Mouse (Mus musculus): ENCODE results near the gene Fam173a. TPM values are rescaled to one million over a fixed set of nuclear protein-coding genes. Genes with fewer than 3 reads are reported as not detected.
A peak's percentile ranks its signal among the peaks of the same experiment; 100 is the strongest.

Gene Fam173a
- polyA plus RNA-seq, 1 experiment: 26.0 TPM

DNA sequence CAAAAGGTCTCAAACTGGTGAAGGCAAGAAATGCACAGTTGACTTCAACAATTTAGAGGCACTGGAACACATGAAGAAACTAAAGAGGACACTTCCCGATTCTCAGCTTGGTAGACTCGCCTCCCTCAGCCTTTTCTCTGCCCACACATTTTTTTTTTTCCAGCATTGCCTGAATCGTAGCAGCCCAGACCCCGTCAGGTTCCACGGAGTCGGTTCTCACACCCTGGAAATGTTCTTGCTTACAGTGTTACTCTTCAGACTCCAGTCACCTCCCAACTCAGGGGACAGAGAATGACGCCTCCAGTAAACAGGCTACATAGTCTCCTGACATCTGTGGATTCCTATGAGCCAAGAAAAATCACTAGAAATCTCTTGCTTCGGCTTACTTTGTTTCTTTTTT lies 32.6 kb downstream of the Fam173a start:
- Histone ChIP-seq H3K4me1 (ENCODE audit: control insufficient read depth, insufficient read depth, low read length) (peaks cover 18% of the 10 kb centered on the region), H3K9me3 (replicated peaks; ENCODE audit: control insufficient read depth, insufficient read depth, low read length, poor library complexity, severe bottlenecking) (no peaks in the 10 kb centered on the region), H3K36me3 (ENCODE audit: control insufficient read depth, insufficient read depth, low read length, poor library complexity, severe bottlenecking) (no peaks in the 10 kb centered on the region), H3K4me3 (ENCODE audit: low read depth, low read length) (no peak overlapping the region), H3K9ac (ENCODE audit: low read depth, poor library complexity, severe bottlenecking) (no peak overlapping the region), H3K27ac (ENCODE audit: insufficient read depth, low read length) (no peak overlapping the region), H3K27me3 (ENCODE audit: control insufficient read depth, insufficient read depth, low read length, poor library complexity, severe bottlenecking) (no peaks in the 10 kb centered on the region)
- TF ChIP-seq CTCF (IDR thresholded peaks at IDR 0.05; ENCODE audit: low read depth, low read length) (no peak), POLR2A (IDR thresholded peaks at IDR 0.05; ENCODE audit: insufficient read depth, low read length) (no peak), EP300 (IDR thresholded peaks at IDR 0.05; ENCODE audit: insufficient read depth, low read depth, low read length) (no peak)

DNA sequence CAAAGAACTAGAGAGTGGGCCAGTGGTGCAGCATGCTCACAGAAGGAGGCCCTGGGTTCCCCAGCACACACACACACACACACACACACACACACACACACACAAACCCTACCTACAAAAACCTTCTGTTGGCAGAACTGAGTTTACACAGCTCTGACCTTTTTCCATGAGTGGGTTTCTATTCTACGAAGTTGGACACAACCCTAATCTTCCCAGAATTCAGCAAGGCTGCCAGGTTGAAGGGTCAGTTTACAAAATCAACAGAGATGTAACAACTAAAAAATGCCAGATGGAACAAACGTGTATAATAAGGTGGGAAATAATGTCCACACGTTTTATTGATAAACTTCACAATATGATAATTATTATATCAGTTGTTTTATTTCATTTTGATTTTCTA lies 35.0 kb downstream of the Fam173a start:
- Histone ChIP-seq H3K9me3 (replicated peaks; ENCODE audit: control insufficient read depth, insufficient read depth, low read length, poor library complexity, severe bottlenecking) (no peaks in the 10 kb centered on the region), H3K27ac (ENCODE audit: insufficient read depth, low read length) (peak overlapping the region; percentile 70), H3K27me3 (ENCODE audit: control insufficient read depth, insufficient read depth, low read length, poor library complexity, severe bottlenecking) (no peaks in the 10 kb centered on the region), H3K4me1 (ENCODE audit: control insufficient read depth, insufficient read depth, low read length) (peaks cover 23% of the 10 kb centered on the region), H3K36me3 (ENCODE audit: control insufficient read depth, insufficient read depth, low read length, poor library complexity, severe bottlenecking) (no peaks in the 10 kb centered on the region), H3K4me3 (ENCODE audit: low read depth, low read length) (no peak overlapping the region), H3K9ac (ENCODE audit: low read depth, poor library complexity, severe bottlenecking) (no peak overlapping the region)
- TF ChIP-seq EP300 (IDR thresholded peaks at IDR 0.05; ENCODE audit: insufficient read depth, low read depth, low read length): no peak
- no peak for TF ChIP-seq POLR2A (IDR thresholded peaks at IDR 0.05; ENCODE audit: insufficient read depth, low read length)
- TF ChIP-seq CTCF (IDR thresholded peaks at IDR 0.05; ENCODE audit: low read depth, low read length): no peak

DNA sequence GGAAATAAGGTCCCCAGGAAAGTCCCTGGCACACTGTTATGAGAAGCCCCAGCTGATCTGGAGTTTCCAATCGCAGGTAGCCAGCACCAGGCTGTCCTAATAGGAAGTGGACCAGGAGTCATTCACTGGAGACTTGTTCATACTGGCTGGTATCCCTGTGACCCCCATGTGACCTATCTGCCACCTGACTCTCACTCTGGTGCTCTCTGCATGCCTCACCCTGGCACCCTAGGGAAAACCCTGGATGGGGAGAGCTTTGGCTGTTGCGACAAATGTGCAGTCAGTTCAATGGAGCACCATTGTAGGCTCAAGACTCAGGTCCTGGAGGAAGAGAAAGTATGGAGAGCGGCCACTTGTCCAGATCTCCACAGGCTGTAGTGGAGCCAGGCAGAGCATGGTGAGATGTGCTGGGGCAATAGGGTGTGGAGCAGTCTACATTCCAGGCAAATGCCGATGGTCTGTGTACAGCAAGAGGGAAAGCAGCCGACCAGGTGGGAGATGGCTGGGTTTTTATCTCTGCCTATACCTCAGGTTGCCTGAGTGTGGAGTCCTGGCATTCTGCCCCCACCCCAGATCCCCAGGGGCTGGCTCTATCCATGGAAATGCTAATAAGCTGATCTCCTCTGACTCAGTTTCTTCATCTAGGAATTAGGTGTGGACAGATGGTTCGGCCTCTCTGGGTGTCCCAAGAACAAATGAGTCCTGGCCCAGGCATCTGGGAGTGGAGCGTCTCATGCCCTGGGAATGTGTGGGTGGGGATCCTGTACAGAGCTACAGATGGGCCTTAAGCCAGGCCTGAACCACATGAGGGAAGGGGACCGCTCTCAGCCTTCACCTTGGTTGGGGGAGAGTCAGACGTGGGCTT lies 36.1 kb downstream of the Fam173a start:
- Histone ChIP-seq H3K27me3 (ENCODE audit: control insufficient read depth, insufficient read depth, low read length, poor library complexity, severe bottlenecking) (no peaks in the 10 kb centered on the region), H3K36me3 (ENCODE audit: control insufficient read depth, insufficient read depth, low read length, poor library complexity, severe bottlenecking) (no peaks in the 10 kb centered on the region), H3K9ac (ENCODE audit: low read depth, poor library complexity, severe bottlenecking) (no peak overlapping the region), H3K4me1 (ENCODE audit: control insufficient read depth, insufficient read depth, low read length) (peaks cover 18% of the 10 kb centered on the region), H3K4me3 (ENCODE audit: low read depth, low read length) (no peak overlapping the region), H3K9me3 (replicated peaks; ENCODE audit: control insufficient read depth, insufficient read depth, low read length, poor library complexity, severe bottlenecking) (no peaks in the 10 kb centered on the region), H3K27ac (ENCODE audit: insufficient read depth, low read length) (peak overlapping the region; percentile 94)
- TF ChIP-seq EP300 (IDR thresholded peaks at IDR 0.05; ENCODE audit: insufficient read depth, low read depth, low read length) (peak; percentile 86), CTCF (IDR thresholded peaks at IDR 0.05; ENCODE audit: low read depth, low read length) (no peak)

DNA sequence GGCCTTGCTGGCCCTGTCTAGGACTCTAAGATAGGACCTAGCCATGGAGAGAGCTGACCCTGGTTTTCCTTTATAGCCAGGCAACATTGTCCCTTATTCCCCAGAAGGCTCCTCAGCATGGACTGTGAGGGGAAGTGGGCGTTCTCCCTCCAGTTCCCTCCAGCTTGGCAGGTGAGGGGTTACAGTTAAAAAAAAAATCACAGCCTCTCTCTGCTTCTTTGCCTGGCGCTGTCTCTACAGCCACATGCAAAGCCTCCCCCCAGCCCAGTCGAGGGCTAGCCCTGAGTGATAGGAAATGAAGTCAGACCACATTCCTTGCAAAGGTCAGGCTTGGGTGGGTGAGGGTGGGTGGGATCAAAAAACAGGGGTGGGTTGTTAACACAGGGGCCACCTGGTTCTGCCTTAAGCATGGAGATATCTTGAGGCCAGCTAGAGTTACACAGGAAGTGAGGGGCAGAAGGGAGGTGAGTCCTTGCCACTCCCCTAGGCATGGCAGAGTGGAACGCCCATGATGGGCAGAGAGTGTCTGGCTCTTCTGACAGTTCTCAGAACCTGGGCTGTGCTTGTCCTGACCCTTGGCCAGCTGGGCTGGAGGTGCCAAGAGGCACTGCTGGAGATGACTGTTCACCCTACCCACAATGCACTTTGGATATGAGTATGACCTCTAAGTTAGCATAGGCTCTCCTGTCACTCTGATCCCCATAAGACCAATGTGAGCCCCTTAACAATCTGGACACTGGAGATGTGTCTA lies 36.9 kb downstream of the Fam173a start:
- Histone ChIP-seq H3K9me3 (replicated peaks; ENCODE audit: control insufficient read depth, insufficient read depth, low read length, poor library complexity, severe bottlenecking) (no peaks in the 10 kb centered on the region), H3K27ac (ENCODE audit: insufficient read depth, low read length) (peak overlapping the region; percentile 94), H3K36me3 (ENCODE audit: control insufficient read depth, insufficient read depth, low read length, poor library complexity, severe bottlenecking) (no peaks in the 10 kb centered on the region), H3K27me3 (ENCODE audit: control insufficient read depth, insufficient read depth, low read length, poor library complexity, severe bottlenecking) (no peaks in the 10 kb centered on the region), H3K4me1 (ENCODE audit: control insufficient read depth, insufficient read depth, low read length) (peaks cover 18% of the 10 kb centered on the region), H3K9ac (ENCODE audit: low read depth, poor library complexity, severe bottlenecking) (no peak overlapping the region; the same call in 1 of the 2 replicates), H3K4me3 (ENCODE audit: low read depth, low read length) (no peak overlapping the region)
- no peak for TF ChIP-seq POLR2A (IDR thresholded peaks at IDR 0.05; ENCODE audit: insufficient read depth, low read length)
- peak; percentile 92 for TF ChIP-seq EP300 (IDR thresholded peaks at IDR 0.05; ENCODE audit: insufficient read depth, low read depth, low read length)

DNA sequence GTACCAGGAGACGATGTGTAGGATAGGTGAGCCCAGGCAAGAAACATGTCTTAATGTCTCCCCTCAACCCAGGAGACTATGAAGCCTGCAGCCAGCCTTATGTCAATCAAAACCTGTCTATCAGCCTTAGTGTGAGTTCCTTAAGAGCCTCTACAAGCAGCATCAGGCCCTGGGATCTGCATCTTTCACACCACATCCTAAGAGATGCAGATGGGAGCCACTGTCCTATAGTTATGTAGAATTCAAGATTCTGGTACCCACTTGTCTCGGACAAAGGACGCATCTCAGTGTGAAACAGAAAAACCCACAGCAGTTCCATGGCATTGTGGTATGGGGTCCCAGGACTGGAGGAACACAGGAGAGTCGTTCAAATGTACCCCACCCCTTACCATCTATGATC lies 37.6 kb downstream of the Fam173a start:
- no peak overlapping the region for H3K4me3 ChIP-seq (ENCODE audit: low read depth, low read length)
- peaks cover 18% of the 10 kb centered on the region for H3K4me1 ChIP-seq (ENCODE audit: control insufficient read depth, insufficient read depth, low read length)
- TF ChIP-seq EP300 (IDR thresholded peaks at IDR 0.05; ENCODE audit: insufficient read depth, low read depth, low read length) (no peak), CTCF (IDR thresholded peaks at IDR 0.05; ENCODE audit: low read depth, low read length) (no peak), POLR2A (IDR thresholded peaks at IDR 0.05; ENCODE audit: insufficient read depth, low read length) (no peak)
- no peaks in the 10 kb centered on the region for H3K9me3 ChIP-seq (replicated peaks; ENCODE audit: control insufficient read depth, insufficient read depth, low read length, poor library complexity, severe bottlenecking)
- no peak overlapping the region; the same call in 1 of the 2 replicates for H3K9ac ChIP-seq (ENCODE audit: low read depth, poor library complexity, severe bottlenecking)
- H3K27me3 ChIP-seq (ENCODE audit: control insufficient read depth, insufficient read depth, low read length, poor library complexity, severe bottlenecking): no peaks in the 10 kb centered on the region
- H3K27ac ChIP-seq (ENCODE audit: insufficient read depth, low read length): peak overlapping the region; percentile 65
- H3K36me3 ChIP-seq (ENCODE audit: control insufficient read depth, insufficient read depth, low read length, poor library complexity, severe bottlenecking): no peaks in the 10 kb centered on the region

DNA sequence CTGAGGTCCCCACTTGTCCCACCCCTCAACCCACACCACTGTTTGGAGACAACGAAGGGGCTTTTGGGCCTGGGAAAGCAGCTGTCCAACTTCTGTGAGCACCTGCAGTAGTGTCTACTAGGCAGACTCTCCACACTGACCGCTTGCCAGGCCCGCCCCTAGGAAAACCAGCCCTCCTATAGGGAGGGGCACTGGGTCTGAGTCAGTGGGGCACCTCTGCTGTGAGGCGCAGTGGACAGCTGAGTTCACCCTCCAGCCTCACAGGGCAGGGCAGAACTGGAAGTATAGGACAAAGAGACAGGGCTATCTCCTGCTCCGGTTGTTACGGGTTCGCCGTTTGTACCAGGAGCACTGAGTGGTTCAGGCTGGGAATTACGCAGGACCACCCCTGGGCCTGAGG lies 38.5 kb downstream of the Fam173a start, which contains the start of gene Msln:
Gene Msln (minus strand): TSS at position 138 of the 400 bp plus-strand sequence.
- H3K36me3 ChIP-seq (ENCODE audit: control insufficient read depth, insufficient read depth, low read length, poor library complexity, severe bottlenecking): no peaks in the 10 kb centered on the region
- H3K27me3 ChIP-seq (ENCODE audit: control insufficient read depth, insufficient read depth, low read length, poor library complexity, severe bottlenecking): no peaks in the 10 kb centered on the region
- H3K4me3 ChIP-seq (ENCODE audit: low read depth, low read length): no peak within 1 kb of the TSS
- H3K27ac ChIP-seq (ENCODE audit: insufficient read depth, low read length): peak within 1 kb of the TSS; percentile 65
- no peak within 1 kb of the TSS; the same call in 1 of the 2 replicates for H3K9ac ChIP-seq (ENCODE audit: low read depth, poor library complexity, severe bottlenecking)
- no peaks in the 10 kb centered on the region for H3K9me3 ChIP-seq (replicated peaks; ENCODE audit: control insufficient read depth, insufficient read depth, low read length, poor library complexity, severe bottlenecking)
- H3K4me1 ChIP-seq (ENCODE audit: control insufficient read depth, insufficient read depth, low read length): peaks cover 18% of the 10 kb centered on the region
- no peak for TF ChIP-seq CTCF (IDR thresholded peaks at IDR 0.05; ENCODE audit: low read depth, low read length)
- no peak for TF ChIP-seq EP300 (IDR thresholded peaks at IDR 0.05; ENCODE audit: insufficient read depth, low read depth, low read length)
- no peak for TF ChIP-seq POLR2A (IDR thresholded peaks at IDR 0.05; ENCODE audit: insufficient read depth, low read length)
